21 mouse cellular contexts compared by ENCODE assay signal in the genomic region with DNA sequence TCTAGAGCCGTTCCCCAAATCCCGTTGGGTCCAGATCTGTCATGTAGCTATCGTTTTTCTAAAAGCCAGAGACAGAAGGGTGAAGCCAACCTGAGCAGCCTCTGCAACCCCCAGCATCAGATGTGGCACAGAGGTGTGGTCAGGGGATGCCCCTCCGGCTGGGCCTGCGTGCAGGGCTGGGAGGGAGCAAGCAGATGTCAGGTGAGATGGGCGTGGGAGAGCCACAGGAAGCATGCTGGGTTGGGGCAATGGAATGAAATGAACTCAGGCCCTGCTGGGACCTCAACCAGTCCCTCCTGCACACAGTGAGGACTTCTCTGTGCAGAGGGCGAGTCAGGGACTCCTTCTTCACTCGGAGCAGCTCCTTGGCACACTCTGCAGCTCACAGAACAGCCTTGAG. TPM values are rescaled to one million over a fixed set of nuclear protein-coding genes. Genes with fewer than 3 reads are reported as not detected.
DNase-seq lines count a peak whose midpoint lies in the region; ATAC-seq and TF ChIP-seq lines count a peak whose summit lies in the region.
"Had no signal": no experiment of that assay in that cellular context is flagged by ENCODE, and none has a peak within 500 bp of the region (broad histone marks: within the 10 kb centered on the region; RNA-seq: fewer than 3 reads in every experiment).

No protein-coding gene starts in this region.

- no peaks in the 10 kb centered on the region for H3K9me3 ChIP-seq in forebrain, embryonic 10.5 days
- no peaks in the 10 kb centered on the region for H3K9me3 ChIP-seq in forebrain, embryonic 14.5 days (replicated peaks; ENCODE audit: control insufficient read depth, low read length)
- H3K9me3 ChIP-seq in neural tube, embryonic 13.5 days = no peaks in the 10 kb centered on the region
- no peaks in the 10 kb centered on the region for H3K9me3 ChIP-seq in neural tube, embryonic 15.5 days (replicated peaks)
- H3K9me3 ChIP-seq in kidney, embryonic 15.5 days (replicated peaks) = no peaks in the 10 kb centered on the region
- H3K9me3 ChIP-seq: embryonic facial prominence, embryonic 12.5 days had no signal

- H3K9ac ChIP-seq in forebrain, embryonic 14.5 days (ENCODE audit: low read length) = no peak overlapping the region
- peak overlapping the region; percentile 14; the same call in 1 of the 2 replicates for H3K9ac ChIP-seq in neural tube, embryonic 13.5 days
- H3K9ac ChIP-seq in neural tube, embryonic 15.5 days (replicated peaks) = no peak overlapping the region
- H3K9ac ChIP-seq in kidney, embryonic 15.5 days = no peak overlapping the region
- H3K9ac ChIP-seq: embryonic facial prominence, embryonic 12.5 days had no signal

- no peak overlapping the region for H3K4me3 ChIP-seq in forebrain, embryonic 10.5 days
- H3K4me3 ChIP-seq in forebrain, embryonic 14.5 days (ENCODE audit: low read depth, low read length) = no peak overlapping the region
- no peak overlapping the region for H3K4me3 ChIP-seq in neural tube, embryonic 13.5 days
- H3K4me3 ChIP-seq in neural tube, embryonic 15.5 days (replicated peaks) = no peak overlapping the region
- no peak overlapping the region for H3K4me3 ChIP-seq in myocyte
- no peak overlapping the region for H3K4me3 ChIP-seq in kidney, embryonic 15.5 days (replicated peaks)
- H3K4me3 ChIP-seq: embryonic facial prominence, embryonic 12.5 days had no signal

- 0 out of 2 replicates have a peak, but pooled peaks cover 2% of the 10 kb centered on the region for H3K36me3 ChIP-seq in forebrain, embryonic 10.5 days (replicated peaks)
- H3K36me3 ChIP-seq in forebrain, embryonic 14.5 days (ENCODE audit: control insufficient read depth, insufficient read depth, low read length) = no peaks in the 10 kb centered on the region
- H3K36me3 ChIP-seq in neural tube, embryonic 13.5 days = no peaks in the 10 kb centered on the region
- H3K36me3 ChIP-seq in neural tube, embryonic 15.5 days = no peaks in the 10 kb centered on the region
- H3K36me3 ChIP-seq in myocyte (ENCODE audit: control insufficient read depth, insufficient read depth) = peaks cover 11% of the 10 kb centered on the region
- H3K36me3 ChIP-seq in kidney, embryonic 15.5 days = no peaks in the 10 kb centered on the region
- H3K36me3 ChIP-seq: embryonic facial prominence, embryonic 12.5 days had no signal

- H3K27me3 ChIP-seq in forebrain, embryonic 10.5 days (ENCODE audit: poor library complexity, severe bottlenecking) = peaks cover 19% of the 10 kb centered on the region
- no peaks in the 10 kb centered on the region for H3K27me3 ChIP-seq in forebrain, embryonic 14.5 days (replicated peaks; ENCODE audit: control insufficient read depth, insufficient read depth, low read length)
- no peaks in the 10 kb centered on the region for H3K27me3 ChIP-seq in neural tube, embryonic 13.5 days
- no peaks in the 10 kb centered on the region for H3K27me3 ChIP-seq in neural tube, embryonic 15.5 days (replicated peaks)
- H3K27me3 ChIP-seq in myocyte (ENCODE audit: control insufficient read depth, insufficient read depth, insufficient read length) = no peaks in the 10 kb centered on the region
- peaks cover 4% of the 10 kb centered on the region; the same call in 1 of the 2 replicates for H3K27me3 ChIP-seq in kidney, embryonic 15.5 days

- H3K79me2 ChIP-seq in myocyte (ENCODE audit: control insufficient read depth, insufficient read depth) = peaks cover 5% of the 10 kb centered on the region

- no peak for ATAC-seq in forebrain, embryonic 14.5 days
- ATAC-seq in neural tube, embryonic 13.5 days (ENCODE audit: low read depth) = no peak
- ATAC-seq in neural tube, embryonic 15.5 days (ENCODE audit: low FRiP score) = no peak
- no peak for ATAC-seq in kidney, embryonic 15.5 days (replicated peaks; ENCODE audit: low FRiP score)

- peak overlapping the region; percentile 40; the same call in 1 of the 2 replicates for H3K27ac ChIP-seq in forebrain, embryonic 10.5 days
- H3K27ac ChIP-seq in forebrain, embryonic 14.5 days (ENCODE audit: low read depth, low read length) = no peak overlapping the region
- H3K27ac ChIP-seq in neural tube, embryonic 13.5 days (replicated peaks) = peak overlapping the region; percentile 43; the same call in 1 of the 2 replicates
- H3K27ac ChIP-seq in neural tube, embryonic 15.5 days (replicated peaks) = no peak overlapping the region
- no peak overlapping the region for H3K27ac ChIP-seq in kidney, embryonic 15.5 days
- H3K27ac ChIP-seq: embryonic facial prominence, embryonic 12.5 days had no signal

- no peak for TF ChIP-seq POLR2A in myocyte (IDR thresholded peaks at IDR 0.05; ENCODE audit: insufficient read length, low read depth)

- no peak for DNase-seq in forebrain, embryonic 10.5 days (ENCODE audit: extremely low spot score, low spot score)
- DNase-seq in forebrain, embryonic 14.5 days (ENCODE audit: low spot score) = no peak
- peak; percentile 33 for DNase-seq in induced T-regulatory cell, adult 2 months (ENCODE audit: low read depth)
- no peak for DNase-seq in adrenal gland, postnatal 4 days (ENCODE audit: low spot score in 2 of 2)
- DNase-seq: kidney, adult 11 months; kidney, postnatal 25 days; layer of hippocampus, adult 9-11 months; lung, adult 2 months; lung, postnatal 4 days; right cerebral cortex, postnatal 14 days; thymus, postnatal 36 days had no signal

- no peak overlapping the region for H3K4me2 ChIP-seq in forebrain, embryonic 14.5 days (ENCODE audit: low read length)
- H3K4me2 ChIP-seq in neural tube, embryonic 13.5 days = no peak overlapping the region
- H3K4me2 ChIP-seq in neural tube, embryonic 15.5 days = no peak overlapping the region
- H3K4me2 ChIP-seq in myocyte (ENCODE audit: low read depth) = no peak overlapping the region
- H3K4me2 ChIP-seq in kidney, embryonic 15.5 days = no peak overlapping the region
- H3K4me2 ChIP-seq: embryonic facial prominence, embryonic 12.5 days had no signal

- no peak overlapping the region for H3ac ChIP-seq in myocyte (ENCODE audit: control insufficient read depth, insufficient read length)

- WGBS in forebrain, embryonic 10.5 days = 81% methylated on average over 8 of the region's 8 CpGs
- WGBS in forebrain, embryonic 14.5 days = 75% methylated on average over 8 of the region's 8 CpGs
- WGBS in neural tube, embryonic 13.5 days = 86% methylated on average over 8 of the region's 8 CpGs
- 79% methylated on average over 8 of the region's 8 CpGs for WGBS in neural tube, embryonic 15.5 days
- 83% methylated on average over 8 of the region's 8 CpGs for WGBS in kidney, embryonic 15.5 days

- H3K4me1 ChIP-seq in forebrain, embryonic 10.5 days = peaks cover 70% of the 10 kb centered on the region
- H3K4me1 ChIP-seq in forebrain, embryonic 14.5 days (ENCODE audit: control insufficient read depth, insufficient read depth, low read length) = peaks cover 29% of the 10 kb centered on the region
- peaks cover 72% of the 10 kb centered on the region for H3K4me1 ChIP-seq in neural tube, embryonic 13.5 days (replicated peaks)
- H3K4me1 ChIP-seq in neural tube, embryonic 15.5 days = peaks cover 63% of the 10 kb centered on the region
- peaks cover 52% of the 10 kb centered on the region for H3K4me1 ChIP-seq in kidney, embryonic 15.5 days

RNA-seq across cellular contexts. Expression of a gene that starts 18.3 kb away (rescaled TPM):
- polyA plus RNA-seq in forebrain, embryonic 10.5 days (2016; fragmentation: Nextera tagmentation; extraction: Ambion mirVana) = 16.5 and 18.2 TPM in 2 replicates
- polyA plus RNA-seq in forebrain, embryonic 14.5 days (2014; fragmentation: Nextera tagmentation; extraction: Ambion mirVana) = 3.6 and 3.8 TPM in 2 replicates
- polyA plus RNA-seq in neural tube, embryonic 13.5 days (2015; fragmentation: Nextera tagmentation; extraction: Ambion mirVana) = 59.4 and 62.0 TPM in 2 replicates
- polyA plus RNA-seq in neural tube, embryonic 15.5 days (2015; fragmentation: Nextera tagmentation; extraction: Ambion mirVana) = 38.2 and 43.2 TPM in 2 replicates
- 126 TPM for polyA plus RNA-seq in myocyte (2012; fragmentation: generic; extraction: Trizol)
- polyA plus RNA-seq in kidney, embryonic 15.5 days (2015; fragmentation: Nextera tagmentation; extraction: Ambion mirVana) = 16.7 and 20.8 TPM in 2 replicates
- total RNA-seq in adrenal gland, postnatal 4 days (2021) = 10 to 100 TPM; 53.5 to 64.9 TPM

RNA-seq across cellular contexts. Expression of a gene that starts 33.6 kb away (rescaled TPM):
- polyA plus RNA-seq in forebrain, embryonic 10.5 days (2016; fragmentation: Nextera tagmentation; extraction: Ambion mirVana) = 64.3 and 66.5 TPM in 2 replicates
- polyA plus RNA-seq in forebrain, embryonic 14.5 days (2014; fragmentation: Nextera tagmentation; extraction: Ambion mirVana) = 79.2 and 100 TPM in 2 replicates
- 71.8 and 76.7 TPM in 2 replicates for polyA plus RNA-seq in neural tube, embryonic 13.5 days (2015; fragmentation: Nextera tagmentation; extraction: Ambion mirVana)
- 64.7 and 66.7 TPM in 2 replicates for polyA plus RNA-seq in neural tube, embryonic 15.5 days (2015; fragmentation: Nextera tagmentation; extraction: Ambion mirVana)
- polyA plus RNA-seq in myocyte (2012; fragmentation: generic; extraction: Trizol) = 34.0 TPM
- 51.5 and 60.6 TPM in 2 replicates for polyA plus RNA-seq in kidney, embryonic 15.5 days (2015; fragmentation: Nextera tagmentation; extraction: Ambion mirVana)
- 10 to 100 TPM; 34.1 to 34.2 TPM for total RNA-seq in adrenal gland, postnatal 4 days (2021)

RNA-seq across cellular contexts. Expression of a gene that starts 33.7 kb away (rescaled TPM):
- 91.1 and 106 TPM in 2 replicates for polyA plus RNA-seq in forebrain, embryonic 10.5 days (2016; fragmentation: Nextera tagmentation; extraction: Ambion mirVana)
- 64.6 and 81.1 TPM in 2 replicates for polyA plus RNA-seq in forebrain, embryonic 14.5 days (2014; fragmentation: Nextera tagmentation; extraction: Ambion mirVana)
- polyA plus RNA-seq in neural tube, embryonic 13.5 days (2015; fragmentation: Nextera tagmentation; extraction: Ambion mirVana) = 75.3 and 81.2 TPM in 2 replicates
- polyA plus RNA-seq in neural tube, embryonic 15.5 days (2015; fragmentation: Nextera tagmentation; extraction: Ambion mirVana) = 63.2 and 68.6 TPM in 2 replicates
- polyA plus RNA-seq in myocyte (2012; fragmentation: generic; extraction: Trizol) = 55.1 TPM
- polyA plus RNA-seq in kidney, embryonic 15.5 days (2015; fragmentation: Nextera tagmentation; extraction: Ambion mirVana) = 72.6 and 75.5 TPM in 2 replicates
- 10 to 100 TPM; 38.6 to 39.2 TPM for total RNA-seq in adrenal gland, postnatal 4 days (2021)

RNA-seq across cellular contexts. Expression of a gene that starts 34.2 kb away (rescaled TPM):
- polyA plus RNA-seq in forebrain, embryonic 10.5 days (2016; fragmentation: Nextera tagmentation; extraction: Ambion mirVana) = not detected in 2 replicates
- not detected in 2 replicates for polyA plus RNA-seq in forebrain, embryonic 14.5 days (2014; fragmentation: Nextera tagmentation; extraction: Ambion mirVana)
- not detected in 2 replicates for polyA plus RNA-seq in neural tube, embryonic 13.5 days (2015; fragmentation: Nextera tagmentation; extraction: Ambion mirVana)
- not detected in 2 replicates for polyA plus RNA-seq in neural tube, embryonic 15.5 days (2015; fragmentation: Nextera tagmentation; extraction: Ambion mirVana)
- not detected for polyA plus RNA-seq in myocyte (2012; fragmentation: generic; extraction: Trizol)
- polyA plus RNA-seq in kidney, embryonic 15.5 days (2015; fragmentation: Nextera tagmentation; extraction: Ambion mirVana) = not detected in 2 replicates
- under 1 TPM; 0.17 to 0.37 TPM for total RNA-seq in adrenal gland, postnatal 4 days (2021)
- total RNA-seq: granulocyte monocyte progenitor cell, adult 5-6 weeks; left cerebral cortex, postnatal 10 days; liver, adult 2 months had no signal
- polyA plus RNA-seq: brain, embryonic 14.5 days; embryonic facial prominence, embryonic 12.5 days; heart, embryonic 16.5 days; liver, adult 2 months had no signal

RNA-seq across cellular contexts. Expression of a gene that starts 42.7 kb away (rescaled TPM):
- polyA plus RNA-seq in forebrain, embryonic 10.5 days (2016; fragmentation: Nextera tagmentation; extraction: Ambion mirVana) = 18.9 and 24.7 TPM in 2 replicates
- polyA plus RNA-seq in forebrain, embryonic 14.5 days (2014; fragmentation: Nextera tagmentation; extraction: Ambion mirVana) = 31.8 and 46.6 TPM in 2 replicates
- polyA plus RNA-seq in neural tube, embryonic 13.5 days (2015; fragmentation: Nextera tagmentation; extraction: Ambion mirVana) = 42.9 and 47.3 TPM in 2 replicates
- polyA plus RNA-seq in neural tube, embryonic 15.5 days (2015; fragmentation: Nextera tagmentation; extraction: Ambion mirVana) = 43.5 and 51.6 TPM in 2 replicates
- 40.0 TPM for polyA plus RNA-seq in myocyte (2012; fragmentation: generic; extraction: Trizol)
- polyA plus RNA-seq in kidney, embryonic 15.5 days (2015; fragmentation: Nextera tagmentation; extraction: Ambion mirVana) = 37.9 and 39.6 TPM in 2 replicates
- total RNA-seq in adrenal gland, postnatal 4 days (2021) = 10 to 100 TPM; 40.9 to 43.9 TPM

Comparison
In these comparisons a context has a peak if more than half of its experiments do, and no peak if none do; other contexts are left out.
1. H3K27ac ChIP-seq: peak in forebrain, embryonic 10.5 days (single experiment) and neural tube, embryonic 13.5 days (single experiment); none in forebrain, embryonic 14.5 days (single experiment), neural tube, embryonic 15.5 days (single experiment) and kidney, embryonic 15.5 days (single experiment).